Mouse (Mus musculus): Measurements from ENCODE around the gene Serpinb7.

Serpinb7 gene

DNA sequence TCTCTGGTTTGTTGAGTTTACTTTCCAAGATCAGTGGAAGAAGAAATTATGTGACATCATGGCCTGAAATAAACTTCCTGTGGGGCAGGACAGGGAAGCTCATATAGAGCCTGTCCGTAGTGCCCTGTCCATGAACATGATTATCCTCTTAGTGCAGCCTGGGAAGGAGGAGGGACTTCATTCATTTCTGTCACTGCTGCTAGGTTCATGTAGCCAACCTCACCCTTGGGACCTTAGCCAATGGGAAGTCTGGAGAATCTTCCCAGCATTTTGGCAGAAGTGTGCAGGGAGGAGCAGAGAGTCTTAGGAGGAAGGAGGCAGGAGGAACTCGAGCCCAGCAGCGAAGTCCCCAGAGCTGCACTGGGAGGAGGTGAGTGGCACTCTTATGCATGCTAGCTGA lies at the start of gene Serpinb7:
Gene Serpinb7 (plus strand): TSS at position 301 of the 400 bp plus-strand sequence.
- no peak for DNase-seq (ENCODE audit: extremely low spot score, low read depth, low spot score)

- DNase-seq (ENCODE audit: extremely low spot score, low read depth, low spot score), result no peak
These were observed 49.1 kb upstream of the Serpinb7 start for GRCm38 (mm10) chr1:107350392-107350791.

DNA sequence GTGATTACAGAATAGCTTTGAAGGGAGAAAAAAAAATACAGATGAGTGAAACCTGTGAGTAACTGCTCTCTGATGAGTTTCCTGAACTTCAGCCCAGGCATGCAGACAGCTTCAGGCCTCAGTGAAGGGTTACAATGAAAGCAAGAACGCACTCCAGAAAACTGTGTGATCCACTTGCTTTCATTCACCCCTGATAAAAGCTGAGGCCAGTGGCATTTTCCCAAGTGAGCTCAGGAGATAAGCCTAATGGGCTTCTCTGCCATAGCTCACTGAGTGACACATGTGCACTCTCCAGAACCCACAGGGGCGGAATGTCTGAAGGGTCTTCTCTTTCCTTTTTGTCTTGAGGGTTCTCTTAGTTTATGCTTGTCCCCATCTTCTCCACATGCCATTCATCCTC lies 48.3 kb upstream of the Serpinb7 start:
- DNase-seq (ENCODE audit: extremely low spot score, low read depth, low spot score), result no peak

- no peak for DNase-seq (ENCODE audit: extremely low spot score, low read depth, low spot score)
These were observed 46.4 kb upstream of the Serpinb7 start for GRCm38 (mm10) chr1:107353046-107353445.

GRCm38 (mm10) chr1:107360898-107361297 lies 38.6 kb upstream of the Serpinb7 start, which contains the start of gene Serpinb11:
TSS of gene Serpinb11 (plus strand) at chr1:107361198.
- no peak for DNase-seq (ENCODE audit: extremely low spot score, low read depth, low spot score)

DNA sequence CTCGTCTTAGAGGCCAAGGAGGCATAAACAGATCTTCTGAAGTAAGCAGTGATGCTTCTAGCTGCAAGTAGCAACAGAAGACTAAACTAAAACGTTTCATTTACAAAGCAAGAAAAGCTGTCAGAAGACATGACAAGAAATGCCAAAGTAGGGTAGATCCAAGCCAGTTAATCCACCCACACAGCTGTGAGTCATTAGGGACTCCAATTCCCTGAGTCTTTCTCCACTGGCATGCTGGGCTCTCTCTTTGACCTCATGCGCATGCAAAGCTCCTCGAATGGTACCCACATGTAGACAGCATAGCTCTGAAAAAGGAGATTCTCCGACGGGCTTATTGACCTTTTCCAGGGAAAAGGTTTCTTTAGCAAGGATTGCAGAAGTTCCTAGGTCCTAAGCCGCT lies 33.5 kb upstream of the Serpinb7 start:
- no peak for DNase-seq (ENCODE audit: extremely low spot score, low read depth, low spot score)

DNA sequence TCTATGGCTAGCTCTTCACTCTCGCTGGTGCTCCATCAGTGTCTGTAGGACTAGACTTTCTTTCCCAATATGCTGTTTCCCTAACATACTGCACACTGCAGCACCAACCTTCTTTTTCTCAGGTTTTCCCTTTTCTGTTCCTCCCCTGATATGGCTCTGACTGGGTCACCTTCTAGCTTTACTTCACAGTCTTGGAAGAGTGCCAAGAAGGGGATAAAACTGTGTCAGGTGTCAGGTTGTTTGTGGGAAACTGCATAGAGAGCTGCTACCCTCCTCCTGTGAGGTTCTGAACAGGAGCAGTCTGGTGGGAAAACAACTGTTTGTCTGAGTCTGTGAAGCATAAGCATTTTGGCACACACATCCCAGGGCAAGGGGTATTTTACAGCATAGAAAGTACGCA lies 30.5 kb upstream of the Serpinb7 start:
- no peak for DNase-seq (ENCODE audit: extremely low spot score, low read depth, low spot score)

DNA sequence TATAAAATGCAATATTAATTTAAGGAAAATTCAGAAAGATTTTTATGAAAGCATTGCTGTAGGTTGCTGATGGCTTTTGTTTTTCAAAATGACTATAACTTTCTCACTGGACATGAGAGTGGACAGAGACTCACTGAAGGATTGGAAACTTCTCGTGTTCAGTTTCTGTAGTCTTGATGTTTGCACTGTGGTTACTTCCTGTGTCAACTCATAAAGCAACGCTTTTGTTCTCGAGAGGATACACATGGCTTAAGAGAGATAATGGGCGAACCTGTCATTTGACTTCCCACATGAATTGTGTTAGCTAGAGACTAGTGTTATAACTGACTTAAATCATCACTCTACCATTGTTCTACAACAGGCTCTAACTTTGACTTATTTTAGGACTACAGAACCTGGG lies 22.5 kb upstream of the Serpinb7 start:
- DNase-seq (ENCODE audit: extremely low spot score, low read depth, low spot score), result no peak

DNA sequence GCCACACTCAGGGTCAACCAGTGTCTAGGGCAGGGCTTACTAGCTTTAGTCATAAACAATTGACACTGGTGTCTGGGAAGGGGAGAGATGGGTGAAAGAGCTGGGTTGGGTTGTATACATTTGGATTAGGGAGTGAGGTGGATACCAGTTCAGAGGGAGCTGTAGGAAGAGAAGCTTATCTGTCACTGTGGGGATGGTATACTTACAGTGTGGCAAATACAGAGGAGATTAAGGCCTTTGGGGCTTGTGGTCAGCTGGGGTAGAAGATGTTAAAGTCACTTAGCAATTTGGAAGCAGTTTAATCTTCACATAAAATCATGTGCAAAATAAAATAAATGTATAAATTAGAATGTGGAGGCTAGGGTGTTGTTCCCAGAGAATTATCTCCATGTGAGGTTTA lies 21.1 kb upstream of the Serpinb7 start:
- no peak for DNase-seq (ENCODE audit: extremely low spot score, low read depth, low spot score)

- DNase-seq (ENCODE audit: extremely low spot score, low read depth, low spot score), result no peak
These were observed 18.0 kb upstream of the Serpinb7 start for GRCm38 (mm10) chr1:107381491-107381890.

DNA sequence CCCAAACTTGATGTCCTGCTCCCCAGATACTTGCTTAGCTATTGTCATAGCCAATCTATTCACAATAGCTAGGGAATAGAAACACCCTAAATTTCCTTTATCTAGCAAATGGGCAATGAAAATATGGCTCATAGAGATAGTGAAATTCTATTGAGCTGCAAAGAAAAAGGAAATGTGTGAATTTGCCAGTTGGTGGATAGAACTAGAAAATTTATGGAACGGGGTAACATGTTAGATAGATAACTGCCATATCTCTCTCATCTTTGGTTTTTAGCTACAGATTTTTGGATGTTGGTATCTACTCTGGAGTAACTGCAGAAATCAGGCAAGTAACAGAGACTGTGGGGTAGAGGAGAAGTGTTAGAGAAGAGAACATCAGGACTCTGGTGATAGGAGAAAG lies 17.1 kb upstream of the Serpinb7 start:
- no peak for DNase-seq (ENCODE audit: extremely low spot score, low read depth, low spot score)

GRCm38 (mm10) chr1:107384532-107384931 lies 14.9 kb upstream of the Serpinb7 start:
- no peak for DNase-seq (ENCODE audit: extremely low spot score, low read depth, low spot score)

GRCm38 (mm10) chr1:107389753-107390152 lies 9.7 kb upstream of the Serpinb7 start:
- no peak for DNase-seq (ENCODE audit: extremely low spot score, low read depth, low spot score)

GRCm38 (mm10) chr1:107397481-107397880 lies 2.0 kb upstream of the Serpinb7 start:
- no peak for DNase-seq (ENCODE audit: extremely low spot score, low read depth, low spot score)

- no peak for DNase-seq (ENCODE audit: extremely low spot score, low read depth, low spot score)
These were observed 2.6 kb downstream of the Serpinb7 start for GRCm38 (mm10) chr1:107402082-107402481.

DNA sequence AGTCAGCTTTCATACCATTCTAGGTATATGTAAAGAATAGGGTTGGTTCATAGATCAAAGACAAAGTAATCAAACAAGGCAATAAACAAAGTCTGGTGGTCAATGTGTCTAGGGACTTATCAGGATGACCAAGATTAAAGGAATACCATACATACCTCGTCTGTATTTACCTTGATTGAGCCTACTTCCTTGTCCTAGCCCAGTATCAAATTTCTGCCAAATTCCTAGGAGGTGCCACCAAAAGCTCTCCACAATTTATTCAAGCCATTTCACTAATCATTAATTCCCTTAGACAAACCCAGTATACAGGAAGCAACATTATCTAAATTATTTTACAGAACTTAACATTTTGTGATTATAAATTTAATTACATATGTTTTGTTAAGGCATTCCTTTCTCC lies 15.2 kb downstream of the Serpinb7 start:
- no peak for DNase-seq (ENCODE audit: extremely low spot score, low read depth, low spot score)

DNA sequence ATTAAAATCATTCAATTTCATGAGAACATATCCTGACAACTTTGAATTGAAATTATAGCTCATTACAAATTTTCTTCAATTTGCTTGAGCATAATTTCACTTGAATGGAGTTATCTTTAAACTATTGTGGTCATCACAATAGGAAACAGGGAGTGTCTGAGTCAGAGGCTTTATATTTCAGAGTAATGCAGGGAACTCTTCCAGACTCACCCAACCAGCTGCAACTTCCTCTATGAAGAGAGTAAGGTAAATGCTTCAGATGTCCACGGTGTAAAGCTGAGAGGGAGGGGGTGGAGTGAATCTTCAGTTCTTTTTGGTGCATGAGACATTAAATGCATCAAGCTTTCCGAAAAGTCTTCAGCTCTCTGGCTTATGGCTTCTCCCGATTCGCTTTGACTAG lies 23.0 kb downstream of the Serpinb7 start:
- no peak for DNase-seq (ENCODE audit: extremely low spot score, low read depth, low spot score)

DNA sequence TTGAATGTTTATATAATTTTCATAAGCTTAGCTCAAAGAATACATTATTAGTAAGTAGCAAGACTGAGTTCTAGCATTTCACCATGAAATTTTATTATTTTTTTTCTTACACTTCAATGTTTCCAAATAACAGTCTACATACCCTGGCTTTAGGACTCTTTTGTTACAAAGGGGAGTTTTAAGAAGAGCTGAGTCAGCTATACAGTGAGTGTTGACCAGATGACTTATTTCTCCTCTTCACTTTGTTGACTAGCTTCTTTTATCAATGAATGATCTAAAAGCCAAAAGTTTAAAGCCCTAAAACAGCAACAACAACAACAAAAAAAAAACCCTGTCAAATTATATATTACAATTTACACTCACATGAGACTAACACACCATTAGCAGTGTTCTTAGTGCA lies 31.8 kb downstream of the Serpinb7 start:
- DNase-seq (ENCODE audit: extremely low spot score, low read depth, low spot score), result no peak

- no peak for DNase-seq (ENCODE audit: extremely low spot score, low read depth, low spot score)
These were observed 36.1 kb downstream of the Serpinb7 start for GRCm38 (mm10) chr1:107435528-107435927.

DNA sequence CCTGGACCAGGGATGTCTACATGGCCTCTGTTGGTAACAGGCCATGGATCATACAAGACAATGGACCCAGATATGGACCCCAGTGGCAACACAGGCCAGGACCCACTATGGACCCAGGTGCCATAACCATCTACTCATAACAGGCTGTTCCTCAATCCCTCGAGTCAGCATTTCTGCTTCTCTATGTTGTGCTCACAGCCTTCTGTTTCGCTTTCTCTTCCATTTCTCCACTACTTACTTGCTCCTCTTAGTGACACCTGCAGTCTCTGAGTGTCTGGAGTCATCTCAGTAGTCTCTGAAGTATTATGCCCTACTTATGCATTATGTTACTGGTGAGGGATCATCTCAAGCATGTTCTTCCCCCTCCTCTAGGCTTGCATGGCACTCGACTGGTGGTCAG lies 40.0 kb downstream of the Serpinb7 start:
- DNase-seq (ENCODE audit: extremely low spot score, low read depth, low spot score), result no peak

GRCm38 (mm10) chr1:107445352-107445751 lies 45.9 kb downstream of the Serpinb7 start:
- no peak for DNase-seq (ENCODE audit: extremely low spot score, low read depth, low spot score)

GRCm38 (mm10) chr1:107447228-107447931 lies 47.9 kb downstream of the Serpinb7 start:
- DNase-seq (ENCODE audit: extremely low spot score, low read depth, low spot score), result no peak

DNA sequence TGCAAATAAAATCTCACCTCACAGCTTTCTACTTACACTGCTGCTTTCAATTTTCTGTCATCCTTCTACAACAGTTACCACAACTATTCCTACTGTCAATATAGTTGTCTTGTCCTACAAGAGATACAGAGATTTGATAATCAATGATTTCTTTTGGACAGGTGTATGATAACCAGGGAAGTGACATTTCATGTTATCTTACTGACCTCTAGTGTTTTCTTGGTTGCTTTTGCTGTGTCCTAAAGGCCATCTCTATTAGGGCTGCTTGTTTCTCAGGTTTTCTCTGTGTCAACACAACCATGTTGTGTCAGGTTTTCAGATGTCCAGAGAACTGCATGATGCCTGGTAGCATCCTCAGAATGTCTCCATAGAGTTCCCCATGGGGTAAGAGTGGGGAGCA lies 80.5 kb downstream of the Serpinb7 start:
- no peak for DNase-seq (ENCODE audit: extremely low spot score, low read depth, low spot score)
